Mouse (Mus musculus) neural tube, embryonic 15.5 days (tissue): ENCODE data around the gene Lmntd2. TPM values are rescaled to one million over a fixed set of nuclear protein-coding genes. Genes with fewer than 3 reads are reported as not detected.
"Not testable (repeated sequence)": the region's sequence is repeated elsewhere in the genome, so short reads cannot be mapped to it uniquely, and the experiment has no call there.

ENCODE experiments used
- ATAC-seq: fragments of 200-750 bp; cut with Nextera tagmentation; 2 replicates; pipeline ENCODE4 v1.8.0; 2017; ENCODE audit warnings: mild to moderate bottlenecking, moderate TSS enrichment, moderate library complexity; ENCODE audit not compliant: low FRiP score
- H3K27ac ChIP-seq: fragments of 300-500 bp; sonication (generic); replicated peaks from 2 replicates; pipeline ENCODE4 v1.5.1; 2015; ENCODE audit warnings: mild to moderate bottlenecking, inconsistent platforms
- H3K27me3 ChIP-seq: fragments of 300-500 bp; sonication (generic); replicated peaks from 2 replicates; pipeline ENCODE4 v1.6.1; 2015; ENCODE audit warnings: inconsistent platforms
- H3K36me3 ChIP-seq: fragments of 300-500 bp; sonication (generic); 2 replicates; pipeline ENCODE4 v1.6.1; 2015; ENCODE audit warnings: inconsistent platforms
- H3K4me1 ChIP-seq: fragments of 300-500 bp; sonication (generic); 2 replicates; pipeline ENCODE4 v1.6.1; 2015; ENCODE audit warnings: inconsistent platforms
- H3K4me2 ChIP-seq: fragments of 300-500 bp; sonication (generic); 2 replicates; pipeline ENCODE4 v1.6.1; 2015; ENCODE audit warnings: inconsistent platforms, mild to moderate bottlenecking, moderate library complexity
- H3K4me3 ChIP-seq: fragments of 300-500 bp; sonication (generic); replicated peaks from 2 replicates; pipeline ENCODE4 v1.5.1; 2015; ENCODE audit warnings: mild to moderate bottlenecking, inconsistent platforms
- H3K9ac ChIP-seq: fragments of 300-500 bp; sonication (generic); replicated peaks from 2 replicates; pipeline ENCODE4 v1.6.1; 2015; ENCODE audit warnings: mild to moderate bottlenecking, inconsistent platforms
- H3K9me3 ChIP-seq: fragments of 300-500 bp; sonication (generic); replicated peaks from 2 replicates; pipeline ENCODE4 v1.6.1; 2016; ENCODE audit warnings: inconsistent platforms
- WGBS: fragments of 180-500 bp; shearing (Covaris S2); methylation state at CpG from one replicate; pipeline ENCODE4 v1.1.7; 2015; ENCODE audit warnings: mixed read lengths; 5-methylcytosine and 5-hydroxymethylcytosine counted together
- polyA plus RNA-seq: library from polyadenylated mRNA; unstranded; fragments of >200 nt; fragmentation: Nextera tagmentation; extraction: Ambion mirVana; gene quantifications from 2 replicates; pipeline ENCODE4 v1.2.1, GENCODE M21; 2015

Gene Lmntd2
- 0.35 and 1.6 TPM in 2 replicates for polyA plus RNA-seq

DNA sequence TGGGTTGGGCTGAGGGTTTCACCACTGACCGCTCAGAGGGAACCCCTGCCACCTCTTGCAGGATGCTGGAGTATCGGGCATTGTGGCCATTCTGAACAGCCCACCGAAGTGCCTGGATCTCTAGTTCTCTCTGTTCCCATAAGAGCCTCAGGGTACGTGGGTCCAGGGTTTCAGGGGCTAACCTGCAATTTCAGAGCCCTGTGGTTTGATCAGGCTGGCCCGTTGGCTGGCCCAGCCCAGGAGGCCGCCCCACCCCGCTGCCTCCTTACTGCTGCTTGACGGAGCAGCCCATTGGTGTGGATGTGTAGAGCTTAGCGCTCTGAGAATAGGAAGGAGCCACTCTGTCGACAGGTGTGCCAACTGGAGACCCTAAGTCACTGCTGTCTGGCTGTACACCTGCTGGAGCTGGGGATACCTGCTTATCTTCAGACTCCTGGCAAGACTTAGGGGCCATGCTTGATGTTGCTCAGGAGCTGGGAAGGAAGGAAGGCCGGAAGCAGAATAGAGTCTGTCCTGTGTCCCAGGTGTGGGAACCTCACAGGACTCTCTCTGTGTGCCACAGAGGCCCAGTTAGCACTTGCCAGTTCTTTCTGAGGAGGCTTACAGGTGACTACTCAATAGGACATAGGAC is at the start of gene Lmntd2:
Gene Lmntd2, minus strand, starts transcription at position 476 of the 631 bp plus-strand sequence.
- H3K4me3 ChIP-seq, result peak within 1 kb of the TSS; percentile 68
- H3K9ac ChIP-seq, result peak within 1 kb of the TSS; percentile 39
- 94% methylated on average over 11 of the region's 11 CpGs for WGBS
- 0 out of 2 replicates have a peak, but pooled peaks cover 4% of the 10 kb centered on the region for H3K36me3 ChIP-seq
- H3K4me1 ChIP-seq, result peaks cover 24% of the 10 kb centered on the region
- H3K27me3 ChIP-seq, result no peaks in the 10 kb centered on the region
- H3K9me3 ChIP-seq, result no peaks in the 10 kb centered on the region
- ATAC-seq, result no peak
- H3K4me2 ChIP-seq, result peak within 1 kb of the TSS; percentile 96
- H3K27ac ChIP-seq, result peak within 1 kb of the TSS; percentile 77; the same call in 1 of the 2 replicates

DNA sequence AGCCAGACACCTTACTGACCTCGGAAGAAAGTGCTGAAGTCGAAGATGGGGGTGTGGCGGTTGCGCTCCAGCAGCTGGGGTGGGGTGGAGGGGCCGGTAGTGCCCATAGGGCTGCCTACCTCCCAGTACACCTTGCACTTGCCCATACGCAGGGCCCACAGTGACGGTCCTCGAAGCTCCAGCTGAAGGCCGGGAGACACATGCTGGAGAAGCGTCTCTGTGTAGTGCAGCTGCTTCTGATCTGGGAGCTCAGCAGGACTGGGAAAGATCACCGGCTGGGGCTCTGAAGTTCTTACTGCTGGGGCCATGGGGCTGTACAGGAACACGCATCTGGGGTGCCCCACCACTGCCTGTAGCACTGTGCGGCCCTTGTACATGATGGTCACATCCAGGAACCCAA is 49.8 kb upstream of the Lmntd2 start:
- ATAC-seq, result no peak
- peaks cover 54% of the 10 kb centered on the region for H3K36me3 ChIP-seq

DNA sequence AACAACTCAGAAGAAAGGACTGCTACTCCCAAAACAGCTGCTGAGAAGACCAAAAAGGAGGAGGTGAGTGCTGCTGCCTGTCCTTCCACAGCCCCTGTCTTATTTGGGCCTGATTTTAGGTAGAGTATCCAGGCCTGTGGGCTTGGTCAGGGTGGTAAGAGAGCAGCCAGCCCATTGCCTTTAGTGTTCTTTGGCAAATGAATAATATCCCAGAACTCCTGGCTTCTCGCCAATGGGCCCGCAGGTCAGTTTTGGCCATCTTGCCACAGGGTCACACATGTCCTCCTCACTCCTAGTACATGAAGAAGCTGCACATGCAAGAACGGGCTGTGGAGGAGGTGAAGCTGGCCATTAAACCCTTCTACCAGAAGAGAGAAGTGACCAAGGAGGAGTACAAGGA is 47.6 kb upstream of the Lmntd2 start:
- WGBS, result 96% methylated on average over 3 of the region's 3 CpGs
- H3K4me2 ChIP-seq, result no peak overlapping the region

More for the DNA sequence above, 49.8 kb upstream of the Lmntd2 start:
- WGBS, result 91% methylated on average over 13 of the region's 13 CpGs
- Histone ChIP-seq H3K9ac (no peak overlapping the region), H3K9me3 (no peaks in the 10 kb centered on the region), H3K27ac (no peak overlapping the region), H3K4me3 (no peak overlapping the region), H3K27me3 (no peaks in the 10 kb centered on the region), H3K4me2 (no peak overlapping the region), H3K4me1 (peaks cover 15% of the 10 kb centered on the region)

DNA sequence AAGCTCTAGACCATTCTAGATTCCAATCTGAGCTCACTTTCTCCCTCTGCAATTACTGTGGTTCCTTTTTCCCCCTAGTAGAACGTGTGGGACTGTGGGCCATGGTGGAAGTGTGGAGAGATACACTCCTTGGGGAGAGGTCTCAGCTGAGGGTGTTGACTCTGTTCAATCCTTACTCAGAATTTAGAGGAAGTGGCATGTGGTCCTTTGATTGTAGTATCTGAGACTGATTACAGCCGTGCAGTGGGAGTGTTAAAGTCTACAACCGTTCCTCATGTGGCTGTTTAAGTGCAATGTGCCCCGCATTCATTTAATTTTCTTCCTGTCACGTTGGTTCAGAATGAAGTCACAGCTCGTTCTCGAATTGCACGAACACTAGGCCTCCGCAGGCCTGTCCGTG is 42.3 kb upstream of the Lmntd2 start:
- peaks cover 84% of the 10 kb centered on the region for H3K36me3 ChIP-seq
- H3K4me2 ChIP-seq, result no peak overlapping the region
- H3K27ac ChIP-seq, result no peak overlapping the region
- ATAC-seq, result no peak
- H3K4me3 ChIP-seq, result no peak overlapping the region
- H3K27me3 ChIP-seq, result no peaks in the 10 kb centered on the region
- H3K9me3 ChIP-seq, result no peaks in the 10 kb centered on the region
- no peak overlapping the region for H3K9ac ChIP-seq
- no peaks in the 10 kb centered on the region for H3K4me1 ChIP-seq
- WGBS, result 94% methylated on average over 10 of the region's 10 CpGs

More for the DNA sequence above, 47.6 kb upstream of the Lmntd2 start:
- H3K36me3 ChIP-seq, result peaks cover 75% of the 10 kb centered on the region
- no peak for ATAC-seq
- no peaks in the 10 kb centered on the region for H3K9me3 ChIP-seq
- no peak overlapping the region for H3K9ac ChIP-seq
- H3K27me3 ChIP-seq, result no peaks in the 10 kb centered on the region
- H3K4me1 ChIP-seq, result peaks cover 14% of the 10 kb centered on the region
- no peak overlapping the region for H3K4me3 ChIP-seq
- H3K27ac ChIP-seq, result no peak overlapping the region

DNA sequence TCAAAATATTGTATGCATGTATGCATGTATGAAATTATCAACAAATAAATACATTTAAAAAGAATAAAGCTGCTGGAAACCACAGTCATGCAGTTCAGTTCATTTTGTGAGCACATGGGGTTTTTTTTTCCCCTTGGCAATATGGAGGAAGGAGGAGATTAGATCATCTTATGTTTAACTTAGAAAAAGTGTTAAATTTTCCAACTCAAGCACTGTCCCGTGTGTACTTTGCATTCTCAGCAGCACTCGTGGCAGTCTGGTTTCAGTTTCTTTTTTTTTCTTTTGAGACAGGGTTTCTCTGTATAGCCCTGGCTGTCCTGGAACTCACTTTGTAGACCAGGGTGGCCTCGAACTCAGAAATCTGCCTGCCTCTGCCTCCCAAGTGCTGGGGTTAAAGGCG is 36.6 kb upstream of the Lmntd2 start:
- not testable (repeated sequence) for H3K4me3 ChIP-seq, H3K9ac ChIP-seq, ATAC-seq, H3K27ac ChIP-seq, H3K9me3 ChIP-seq, H3K4me2 ChIP-seq, H3K4me1 ChIP-seq, H3K27me3 ChIP-seq
- peaks cover 79% of the 10 kb centered on the region for H3K36me3 ChIP-seq
- 96% methylated on average over 4 of the region's 4 CpGs for WGBS

DNA sequence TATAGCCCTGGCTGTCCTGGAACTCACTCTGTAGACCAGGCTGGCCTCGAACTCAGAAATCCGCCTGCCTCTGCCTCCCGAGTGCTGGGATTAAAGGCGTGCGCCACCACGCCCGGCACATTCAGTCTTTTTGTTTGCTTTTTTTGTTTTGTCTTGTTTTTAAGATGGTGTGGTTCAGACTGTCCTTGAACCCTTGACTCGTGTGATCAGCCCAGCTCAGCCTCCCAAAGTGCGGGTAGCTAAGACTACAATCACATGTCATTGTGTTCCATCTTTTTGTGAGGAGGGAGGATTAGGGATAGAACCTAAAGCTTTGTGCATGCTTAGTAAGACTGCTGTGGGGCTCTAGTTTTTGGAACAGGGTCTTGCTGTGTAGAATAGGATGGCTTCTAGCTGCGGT is 17.7 kb upstream of the Lmntd2 start:
- Histone ChIP-seq H3K4me2 (no peak overlapping the region), H3K4me1 (peaks cover 32% of the 10 kb centered on the region), H3K9ac (no peak overlapping the region), H3K9me3 (no peaks in the 10 kb centered on the region), H3K4me3 (no peak overlapping the region), H3K27ac (no peak overlapping the region), H3K36me3 (peaks cover 53% of the 10 kb centered on the region), H3K27me3 (no peaks in the 10 kb centered on the region)
- ATAC-seq, result no peak
- WGBS, result 96% methylated on average over 10 of the region's 10 CpGs

DNA sequence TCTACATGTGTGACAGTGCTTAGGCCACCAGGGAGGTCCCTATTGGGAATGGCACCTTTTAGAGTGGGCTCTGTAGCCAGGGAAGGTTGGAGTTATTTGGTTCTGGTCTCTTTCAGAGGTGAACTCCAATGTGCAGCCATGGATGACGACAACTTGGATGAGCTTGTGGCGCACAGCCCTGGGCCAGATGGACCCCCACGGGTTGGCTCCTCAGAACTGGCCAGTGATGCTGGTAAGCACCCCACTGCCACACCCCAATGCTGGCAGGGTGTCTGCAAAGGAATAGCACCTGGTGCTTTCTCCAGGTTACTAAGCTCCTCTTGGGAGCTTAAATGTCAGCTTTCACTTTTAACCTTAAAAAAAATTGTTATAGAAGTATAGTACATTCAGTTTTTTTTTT is 17.2 kb upstream of the Lmntd2 start:
- 92% methylated on average over 3 of the region's 3 CpGs for WGBS
- Histone ChIP-seq H3K27me3 (no peaks in the 10 kb centered on the region), H3K36me3 (peaks cover 50% of the 10 kb centered on the region), H3K27ac (no peak overlapping the region), H3K9me3 (no peaks in the 10 kb centered on the region), H3K4me1 (peaks cover 32% of the 10 kb centered on the region), H3K4me3 (no peak overlapping the region), H3K9ac (no peak overlapping the region), H3K4me2 (no peak overlapping the region)
- ATAC-seq, result no peak

DNA sequence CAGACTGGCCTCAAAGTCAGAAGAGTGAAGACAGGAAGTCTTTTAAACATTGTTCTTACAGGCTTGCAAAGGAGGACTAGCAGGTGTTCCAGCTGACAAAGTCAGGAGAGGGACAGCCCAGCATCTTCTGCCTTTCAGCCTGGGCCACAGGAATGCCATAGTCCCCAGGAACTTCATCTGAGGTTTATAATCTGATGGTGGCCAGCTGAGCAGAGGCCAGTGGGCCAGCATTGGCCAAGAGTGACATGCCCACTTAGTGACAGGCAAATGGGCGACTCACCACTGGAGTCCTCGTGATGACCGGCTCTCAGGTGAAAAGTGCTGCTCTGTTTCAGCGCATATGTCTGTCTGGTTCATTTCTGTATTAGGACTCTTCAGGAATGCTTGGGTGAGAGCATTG is 16.7 kb upstream of the Lmntd2 start:
- Histone ChIP-seq H3K9ac (no peak overlapping the region), H3K4me1 (peaks cover 32% of the 10 kb centered on the region), H3K36me3 (peaks cover 47% of the 10 kb centered on the region), H3K4me3 (peak overlapping the region; percentile 7; the same call in 1 of the 2 replicates), H3K4me2 (peak overlapping the region; percentile 83; the same call in 1 of the 2 replicates), H3K9me3 (no peaks in the 10 kb centered on the region), H3K27me3 (no peaks in the 10 kb centered on the region), H3K27ac (no peak overlapping the region)
- no peak for ATAC-seq
- 97% methylated on average over 4 of the region's 4 CpGs for WGBS

DNA sequence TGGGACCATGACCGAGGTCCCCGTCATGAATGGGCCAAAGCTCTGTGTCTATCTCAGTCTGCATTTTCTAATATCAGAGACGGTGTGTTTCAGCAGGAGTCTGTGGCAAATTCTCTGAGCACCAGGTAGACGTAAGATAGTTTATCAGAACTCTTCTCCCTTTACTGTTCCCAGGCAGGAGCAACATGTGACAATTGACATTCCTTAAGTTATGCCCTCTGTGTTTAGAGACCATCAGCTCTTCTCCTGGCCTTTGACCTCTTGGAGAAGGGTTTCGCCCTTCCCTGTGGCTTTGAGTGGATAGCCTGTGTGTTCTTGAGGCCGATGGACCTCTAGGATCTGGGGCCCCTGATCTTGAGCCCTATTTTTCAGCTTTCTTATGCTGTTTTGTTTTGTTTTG is 15.8 kb upstream of the Lmntd2 start:
- WGBS, result 73% methylated on average over 6 of the region's 6 CpGs

DNA sequence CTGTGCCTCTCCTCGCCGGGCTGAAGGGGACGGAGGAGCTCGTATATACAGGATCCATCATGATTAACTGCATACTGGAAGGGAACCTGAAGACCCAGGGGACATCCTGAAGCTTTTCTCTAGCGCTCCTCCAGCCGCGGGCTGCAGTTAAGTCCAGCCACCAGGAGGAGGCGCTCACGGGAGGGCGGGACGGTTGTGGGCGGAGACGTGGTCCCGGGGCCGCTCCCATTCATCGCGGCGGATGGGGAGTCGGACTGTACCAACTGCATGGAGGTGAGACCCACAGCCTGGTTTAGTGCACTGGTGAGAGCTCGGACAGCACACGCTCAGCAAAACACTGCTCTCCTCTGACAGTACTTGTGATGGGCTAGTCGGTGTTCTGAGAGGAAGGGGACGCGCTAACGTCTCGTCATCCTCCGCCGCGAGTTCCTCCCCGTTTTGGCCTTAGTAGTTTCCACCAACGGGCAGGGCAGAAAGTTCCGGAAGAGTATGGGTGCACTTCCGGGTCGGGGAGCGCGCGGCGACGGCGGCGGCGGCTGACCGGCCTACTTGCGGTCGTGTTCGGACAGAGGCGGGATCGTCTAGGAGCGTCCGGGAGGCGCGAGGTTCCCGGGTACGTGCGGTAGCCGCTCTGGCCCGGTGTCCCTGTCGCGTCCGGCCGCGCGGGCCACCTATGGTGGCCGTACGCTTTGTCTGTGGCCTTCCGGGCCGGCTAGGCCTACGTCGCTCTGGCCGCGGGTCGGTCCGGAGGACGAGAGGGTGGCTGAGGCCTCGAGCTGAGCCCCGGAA is 14.6 kb upstream of the Lmntd2 start, which contains the start of gene Phrf1:
Gene Phrf1, plus strand, starts transcription at position 506 of the 789 bp plus-strand sequence.
- Histone ChIP-seq H3K4me3 (peak within 1 kb of the TSS; percentile 90), H3K9me3 (no peaks in the 10 kb centered on the region), H3K4me1 (peaks cover 32% of the 10 kb centered on the region), H3K27me3 (no peaks in the 10 kb centered on the region), H3K27ac (peak within 1 kb of the TSS; percentile 100), H3K9ac (peak within 1 kb of the TSS; percentile 94), H3K36me3 (peaks cover 28% of the 10 kb centered on the region), H3K4me2 (peak within 1 kb of the TSS; percentile 83)
- ATAC-seq, result peak; percentile 94
- WGBS, result under 1% methylated on average over 76 of the region's 76 CpGs

More for the DNA sequence above, 15.8 kb upstream of the Lmntd2 start:
- Histone ChIP-seq H3K9ac (peak overlapping the region; percentile 94), H3K27me3 (no peaks in the 10 kb centered on the region), H3K4me3 (peak overlapping the region; percentile 90), H3K36me3 (peaks cover 40% of the 10 kb centered on the region), H3K9me3 (no peaks in the 10 kb centered on the region), H3K4me1 (peaks cover 32% of the 10 kb centered on the region), H3K4me2 (peak overlapping the region; percentile 83), H3K27ac (no peak overlapping the region)
- ATAC-seq, result no peak

DNA sequence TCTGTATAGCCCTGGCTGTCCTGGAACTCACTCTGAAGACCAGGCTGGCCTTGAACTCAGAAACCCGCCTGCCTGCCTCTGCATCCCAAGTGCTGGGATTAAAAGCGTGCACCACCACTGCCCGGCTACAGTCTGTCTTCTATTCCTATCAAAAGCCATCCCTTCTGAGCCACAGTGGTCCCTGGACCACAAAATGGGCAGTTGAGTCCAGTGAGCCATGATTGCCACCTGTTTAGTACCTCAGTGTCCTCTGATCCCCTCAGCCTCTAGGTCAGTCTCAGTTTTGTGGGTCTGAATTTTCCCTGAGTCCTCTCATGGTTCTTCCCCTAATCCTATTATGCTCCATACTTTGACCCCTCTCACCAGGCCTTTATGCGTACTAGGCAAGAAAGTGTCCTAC is 13.9 kb upstream of the Lmntd2 start:
- no peak for ATAC-seq
- WGBS, result 87% methylated on average over 4 of the region's 4 CpGs
- 0 out of 2 replicates have a peak overlapping the region, but pooled peaks have one; percentile 94 for H3K9ac ChIP-seq
- H3K9me3 ChIP-seq, result no peaks in the 10 kb centered on the region
- H3K4me3 ChIP-seq, result peak overlapping the region; percentile 90
- H3K27me3 ChIP-seq, result no peaks in the 10 kb centered on the region
- H3K4me2 ChIP-seq, result peak overlapping the region; percentile 83
- H3K36me3 ChIP-seq, result peaks cover 21% of the 10 kb centered on the region
- H3K27ac ChIP-seq, result peak overlapping the region; percentile 100
- H3K4me1 ChIP-seq, result peaks cover 33% of the 10 kb centered on the region

DNA sequence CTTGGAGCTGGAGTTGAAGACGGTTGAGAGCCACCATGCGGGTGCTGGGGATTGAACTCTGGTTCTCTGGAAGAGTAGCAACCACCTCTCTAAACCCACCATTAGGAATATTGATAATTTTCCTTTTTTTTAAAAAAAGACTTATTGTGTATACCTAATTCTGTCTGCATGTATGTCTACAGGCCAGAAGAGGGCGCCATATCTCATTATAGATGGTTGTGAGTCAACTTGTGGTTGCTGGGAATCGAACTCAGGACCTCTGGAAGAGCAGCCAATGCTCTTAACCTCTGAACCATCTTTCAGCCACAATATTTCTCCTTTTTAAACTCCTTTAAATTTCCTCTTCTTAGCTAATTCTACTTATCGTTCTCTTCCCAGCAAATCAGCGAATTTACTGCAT is 12.7 kb upstream of the Lmntd2 start:
- Histone ChIP-seq H3K4me3 (no peak overlapping the region), H3K9me3 (no peaks in the 10 kb centered on the region), H3K27ac (no peak overlapping the region), H3K4me1 (peaks cover 38% of the 10 kb centered on the region), H3K27me3 (no peaks in the 10 kb centered on the region), H3K9ac (no peak overlapping the region), H3K36me3 (peaks cover 8% of the 10 kb centered on the region), H3K4me2 (no peak overlapping the region)
- ATAC-seq, result no peak
- WGBS, result 86% methylated on average over 6 of the region's 6 CpGs
